Comparison of ENCODE assay signal across 24 mouse cellular contexts in the genomic region with DNA sequence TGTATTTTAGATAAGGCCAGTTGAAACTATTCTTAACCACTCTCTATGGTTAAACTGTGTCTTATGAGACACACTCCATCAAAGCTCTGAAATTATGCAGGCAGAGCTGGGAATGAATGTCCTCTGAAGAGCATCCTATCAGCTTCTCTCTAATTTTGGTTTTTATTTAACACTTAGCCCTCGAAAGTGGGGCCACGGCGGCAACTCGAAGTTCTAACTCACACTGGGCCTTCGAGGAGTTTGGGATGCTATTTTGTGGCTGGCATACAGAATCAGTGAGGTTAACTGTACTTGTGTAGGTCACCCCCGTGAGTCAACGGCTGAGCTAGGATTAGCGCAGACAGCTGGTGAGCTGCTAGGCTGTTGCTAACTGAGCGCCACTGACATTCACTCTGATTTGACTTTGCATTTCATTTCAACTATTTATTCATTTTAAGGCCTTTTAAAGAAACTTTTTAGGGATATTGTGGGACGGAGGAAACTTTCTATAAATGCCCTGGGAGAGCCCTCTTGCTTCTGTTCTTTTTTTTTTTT. TPM values are rescaled to one million over a fixed set of nuclear protein-coding genes. Genes with fewer than 3 reads are reported as not detected.
A peak's percentile ranks its signal among the peaks of the same experiment; 100 is the strongest.
DNase-seq lines count a peak whose midpoint lies in the region; ATAC-seq and TF ChIP-seq lines count a peak whose summit lies in the region.
"Had no signal": no experiment of that assay in that cellular context is flagged by ENCODE, and none has a peak within 500 bp of the region (broad histone marks: within the 10 kb centered on the region; RNA-seq: fewer than 3 reads in every experiment).

No protein-coding gene starts in this region.

- H3K27me3 ChIP-seq in midbrain, embryonic 11.5 days (ENCODE audit: control insufficient read depth, insufficient read depth, low read length): no peaks in the 10 kb centered on the region
- no peaks in the 10 kb centered on the region for H3K27me3 ChIP-seq in midbrain, embryonic 10.5 days (ENCODE audit: low read depth, poor library complexity, severe bottlenecking)
- H3K27me3 ChIP-seq: forebrain, embryonic 13.5 days; heart, embryonic 12.5 days; heart, embryonic 15.5 days; hindbrain, embryonic 13.5 days; intestine, embryonic 15.5 days had no signal

- intact Hi-C loops in gastrocnemius, adult 2 months (cut with DNase I): no loop called here

- WGBS in midbrain, embryonic 11.5 days: 75% methylated on average over 10 of the region's 10 CpGs
- 84% methylated on average over 10 of the region's 10 CpGs for WGBS in midbrain, embryonic 10.5 days

- H3K9ac ChIP-seq in midbrain, embryonic 11.5 days (ENCODE audit: low read length): no peak overlapping the region
- H3K9ac ChIP-seq: forebrain, embryonic 13.5 days; heart, embryonic 12.5 days; heart, embryonic 15.5 days; hindbrain, embryonic 13.5 days; intestine, embryonic 15.5 days had no signal

- DNase-seq in gastrocnemius, adult 2 months: peak; percentile 48
- no peak for DNase-seq in gastrocnemius, postnatal 10 days
- DNase-seq in midbrain, embryonic 11.5 days (ENCODE audit: low spot score, missing footprints): peak; percentile 59
- no peak for DNase-seq in midbrain, embryonic 10.5 days (ENCODE audit: low spot score)
- DNase-seq in telencephalon, adult 2 months (ENCODE audit: low read depth, low spot score): peak; percentile 19
- DNase-seq in neural tube, embryonic 10.5 days (ENCODE audit: extremely low spot score, low spot score): no peak
- DNase-seq: adrenal gland, adult 2 months; adrenal gland, postnatal 14 days; cerebellum, adult 18-20 months; cerebellum, adult 9-10 months; cerebellum, postnatal 14 days; gastrocnemius, postnatal 36 days; heart, postnatal 10 days; heart, postnatal 36 days had no signal

- no peak for TF ChIP-seq CTCF in gastrocnemius, adult 2 months (IDR thresholded peaks at IDR 0.05)

- H3K36me3 ChIP-seq in midbrain, embryonic 11.5 days (ENCODE audit: control insufficient read depth, insufficient read depth, low read length): no peaks in the 10 kb centered on the region
- H3K36me3 ChIP-seq in midbrain, embryonic 10.5 days: peaks cover 14% of the 10 kb centered on the region
- H3K36me3 ChIP-seq: heart, embryonic 12.5 days; heart, embryonic 15.5 days; hindbrain, embryonic 13.5 days; intestine, embryonic 15.5 days had no signal

- no peaks in the 10 kb centered on the region for H3K9me3 ChIP-seq in midbrain, embryonic 11.5 days (ENCODE audit: control insufficient read depth, low read length)
- H3K9me3 ChIP-seq in midbrain, embryonic 10.5 days (replicated peaks): no peaks in the 10 kb centered on the region; the same call in 1 of the 2 replicates
- H3K9me3 ChIP-seq: forebrain, embryonic 13.5 days; heart, embryonic 12.5 days; heart, embryonic 15.5 days; hindbrain, embryonic 10.5 days; hindbrain, embryonic 13.5 days; intestine, embryonic 15.5 days had no signal

- H3K4me1 ChIP-seq in midbrain, embryonic 11.5 days (ENCODE audit: control insufficient read depth, insufficient read depth, low read length): no peaks in the 10 kb centered on the region
- peaks cover 9% of the 10 kb centered on the region for H3K4me1 ChIP-seq in midbrain, embryonic 10.5 days
- H3K4me1 ChIP-seq: heart, embryonic 12.5 days; heart, embryonic 15.5 days; hindbrain, embryonic 13.5 days; intestine, embryonic 15.5 days had no signal

- no peak for ATAC-seq in midbrain, embryonic 11.5 days (ENCODE audit: low FRiP score)
- ATAC-seq: CD4-positive, CD25-positive, alpha-beta regulatory T cell, adult 4 months; forebrain, embryonic 13.5 days; forebrain, embryonic 16.5 days; hindbrain, embryonic 16.5 days; intestine, embryonic 15.5 days had no signal

- peak overlapping the region; percentile 50; the same call in 1 of the 2 replicates for H3K27ac ChIP-seq in gastrocnemius, adult 2 months
- H3K27ac ChIP-seq in midbrain, embryonic 11.5 days (ENCODE audit: low read depth, low read length): no peak overlapping the region
- no peak overlapping the region for H3K27ac ChIP-seq in midbrain, embryonic 10.5 days (replicated peaks)
- H3K27ac ChIP-seq: forebrain, embryonic 10.5 days; forebrain, embryonic 13.5 days; heart, embryonic 15.5 days; hindbrain, embryonic 10.5 days; hindbrain, embryonic 13.5 days; intestine, embryonic 15.5 days had no signal

- H3K4me2 ChIP-seq in midbrain, embryonic 11.5 days: no peak overlapping the region
- H3K4me2 ChIP-seq: forebrain, embryonic 13.5 days; heart, embryonic 12.5 days; heart, embryonic 15.5 days; hindbrain, embryonic 13.5 days; intestine, embryonic 15.5 days had no signal

- H3K4me3 ChIP-seq in gastrocnemius, adult 2 months: no peak overlapping the region
- no peak overlapping the region for H3K4me3 ChIP-seq in midbrain, embryonic 11.5 days (ENCODE audit: low read depth, low read length)
- H3K4me3 ChIP-seq in midbrain, embryonic 10.5 days: no peak overlapping the region
- H3K4me3 ChIP-seq: forebrain, embryonic 10.5 days; forebrain, embryonic 13.5 days; heart, embryonic 12.5 days; heart, embryonic 15.5 days; hindbrain, embryonic 10.5 days; hindbrain, embryonic 13.5 days; intestine, embryonic 15.5 days had no signal

RNA-seq across cellular contexts. Expression of a gene that starts 42.8 kb away (rescaled TPM):
- 100 to 1,000 TPM; 155 to 233 TPM for total RNA-seq in gastrocnemius, adult 2 months (2021)
- 100 to 1,000 TPM; 111 to 124 TPM for total RNA-seq in gastrocnemius, postnatal 10 days (2021)
- polyA plus RNA-seq in midbrain, embryonic 11.5 days (2014; fragmentation: Nextera tagmentation; extraction: Ambion mirVana): 14.6 and 15.8 TPM in 2 replicates
- polyA plus RNA-seq in midbrain, embryonic 10.5 days (2016; fragmentation: Nextera tagmentation; extraction: Ambion mirVana): 21.4 and 24.4 TPM in 2 replicates

Comparison
In these comparisons a context has a peak if more than half of its experiments do, and no peak if none do; other contexts are left out.
1. DNase-seq: peak in gastrocnemius, adult 2 months (single experiment), midbrain, embryonic 11.5 days (single experiment) and telencephalon, adult 2 months (single experiment); none in gastrocnemius, postnatal 10 days (single experiment), midbrain, embryonic 10.5 days (single experiment) and neural tube, embryonic 10.5 days (single experiment).